Mouse (Mus musculus): ENCODE measurements at regions not wholly inside any gene's neighbourhood (a gene's known extent, or its start where the extent isn't known, plus 50 kb on each side); places are given as distances from the start of the nearest gene placed in this dataset.

DNA sequence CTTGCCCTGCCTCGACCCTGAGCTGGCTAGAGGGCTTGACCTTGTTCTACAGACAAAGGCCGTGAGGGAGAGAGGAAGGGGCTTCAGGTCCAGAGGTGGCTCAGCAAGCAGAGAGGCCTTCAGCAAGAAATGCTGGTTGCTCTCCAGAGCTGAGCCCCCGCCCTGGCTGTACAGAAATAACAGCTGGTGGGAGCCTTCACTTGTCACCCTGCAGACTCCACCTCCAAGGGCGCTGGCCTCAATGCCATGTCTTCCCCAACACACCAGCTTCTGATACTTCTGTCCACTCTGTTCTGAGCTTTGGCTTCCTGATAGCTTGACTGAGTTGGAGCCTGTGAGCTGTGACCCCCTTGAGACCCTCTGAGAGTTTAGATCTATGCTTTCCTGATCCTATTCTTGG lies 64.3 kb downstream of the Dlk1 start:
- TF ChIP-seq CTCF (IDR thresholded peaks at IDR 0.05; ENCODE audit: low read depth) (no peak), EP300 (IDR thresholded peaks at IDR 0.05; ENCODE audit: low read depth) (no peak)
